Mouse (Mus musculus): ENCODE data around the gene Tex26.

- TF ChIP-seq CTCF (IDR thresholded peaks at IDR 0.05) (no peak), EP300 (IDR thresholded peaks at IDR 0.05) (no peak)
Measured at GRCm38 (mm10) chr5:149481920-149482319, 42.5 kb downstream of the Tex26 start.

Data from lung, postnatal 0 days (tissue).